Mouse (Mus musculus): ENCODE data around the gene Vcp. TPM values are rescaled to one million over a fixed set of nuclear protein-coding genes. Genes with fewer than 3 reads are reported as not detected.

Vcp gene
- polyA plus RNA-seq, 1 experiment from 2014 or later, result 242 TPM

- ATAC-seq (no peak), DNase-seq (ENCODE audit: low spot score) (no peak)
- Histone ChIP-seq H3K27me3 (replicated peaks; ENCODE audit: insufficient read depth, low read length) (no peaks in the 10 kb centered on the region), H3K4me2 (replicated peaks; ENCODE audit: low read depth, low read length) (no peak overlapping the region), H3K4me3 (ENCODE audit: low read depth, low read length) (no peak overlapping the region), H3K27ac (ENCODE audit: low read length) (no peak overlapping the region), H3K9me3 (ENCODE audit: low read length) (no peaks in the 10 kb centered on the region), H3K9ac (replicated peaks; ENCODE audit: low read depth) (no peak overlapping the region), H3K36me3 (ENCODE audit: insufficient read depth, low read length) (peaks cover 19% of the 10 kb centered on the region), H3K4me1 (ENCODE audit: insufficient read depth, low read depth, low read length) (peaks cover 8% of the 10 kb centered on the region)
- 40% methylated on average over 4 of the region's 4 CpGs for WGBS
- TF ChIP-seq EP300 (IDR thresholded peaks at IDR 0.05) (no peak), CTCF (IDR thresholded peaks at IDR 0.05) (no peak)
Observed at GRCm38 (mm10) chr4:43037860-43038566, 37.7 kb upstream of the Vcp start.

DNA sequence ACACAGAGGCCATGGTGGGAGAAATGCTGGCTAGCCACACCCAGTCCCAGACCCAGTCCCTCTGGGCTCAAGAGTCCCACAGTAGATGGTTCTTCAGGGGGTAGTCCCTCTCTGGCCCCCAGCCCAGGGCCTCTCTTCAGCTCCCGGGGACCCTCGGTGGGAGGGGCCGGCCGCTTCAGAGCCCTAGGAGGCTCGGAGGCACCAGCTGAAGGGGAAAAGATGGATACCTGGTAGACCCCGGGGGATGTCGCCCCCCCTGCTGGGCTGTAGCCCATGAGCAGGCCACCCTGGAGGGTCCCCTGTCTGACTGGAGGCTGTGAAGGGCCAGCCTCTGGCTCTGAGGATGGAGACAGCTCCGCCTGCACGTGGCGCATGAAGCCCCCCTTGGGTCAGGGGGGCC, 36.0 kb upstream of the Vcp start:
- no peak overlapping the region for H3K9ac ChIP-seq (replicated peaks; ENCODE audit: low read depth)
- H3K4me2 ChIP-seq (replicated peaks; ENCODE audit: low read depth, low read length), result no peak overlapping the region
- no peaks in the 10 kb centered on the region for H3K27me3 ChIP-seq (replicated peaks; ENCODE audit: insufficient read depth, low read length)
- H3K36me3 ChIP-seq (ENCODE audit: insufficient read depth, low read length), result peaks cover 19% of the 10 kb centered on the region
- WGBS, result 93% methylated on average over 10 of the region's 10 CpGs
- TF ChIP-seq CTCF (IDR thresholded peaks at IDR 0.05), result no peak
- TF ChIP-seq EP300 (IDR thresholded peaks at IDR 0.05), result no peak
- peaks cover 8% of the 10 kb centered on the region for H3K4me1 ChIP-seq (ENCODE audit: insufficient read depth, low read depth, low read length)
- no peak overlapping the region for H3K4me3 ChIP-seq (ENCODE audit: low read depth, low read length)
- DNase-seq (ENCODE audit: low spot score), result no peak
- no peak overlapping the region for H3K27ac ChIP-seq (ENCODE audit: low read length)
- H3K9me3 ChIP-seq (ENCODE audit: low read length), result no peaks in the 10 kb centered on the region
- no peak for ATAC-seq

- no peak for DNase-seq (ENCODE audit: low spot score)
- H3K4me2 ChIP-seq (replicated peaks; ENCODE audit: low read depth, low read length), result no peak overlapping the region
- H3K27ac ChIP-seq (ENCODE audit: low read length), result no peak overlapping the region
- ATAC-seq, result no peak
- H3K9ac ChIP-seq (replicated peaks; ENCODE audit: low read depth), result no peak overlapping the region
- H3K9me3 ChIP-seq (ENCODE audit: low read length), result no peaks in the 10 kb centered on the region
- peaks cover 8% of the 10 kb centered on the region for H3K4me1 ChIP-seq (ENCODE audit: insufficient read depth, low read depth, low read length)
- peaks cover 19% of the 10 kb centered on the region for H3K36me3 ChIP-seq (ENCODE audit: insufficient read depth, low read length)
- WGBS, result 93% methylated on average over 6 of the region's 6 CpGs
- TF ChIP-seq CTCF (IDR thresholded peaks at IDR 0.05), result no peak
- no peak overlapping the region for H3K4me3 ChIP-seq (ENCODE audit: low read depth, low read length)
- H3K27me3 ChIP-seq (replicated peaks; ENCODE audit: insufficient read depth, low read length), result no peaks in the 10 kb centered on the region
Observed at GRCm38 (mm10) chr4:43035851-43036250, 35.5 kb upstream of the Vcp start.

- Histone ChIP-seq H3K4me3 (ENCODE audit: low read depth, low read length) (no peak overlapping the region), H3K4me2 (replicated peaks; ENCODE audit: low read depth, low read length) (no peak overlapping the region), H3K9ac (replicated peaks; ENCODE audit: low read depth) (no peak overlapping the region), H3K27ac (ENCODE audit: low read length) (no peak overlapping the region), H3K9me3 (ENCODE audit: low read length) (no peaks in the 10 kb centered on the region), H3K36me3 (ENCODE audit: insufficient read depth, low read length) (peaks cover 19% of the 10 kb centered on the region), H3K4me1 (ENCODE audit: insufficient read depth, low read depth, low read length) (no peaks in the 10 kb centered on the region), H3K27me3 (replicated peaks; ENCODE audit: insufficient read depth, low read length) (no peaks in the 10 kb centered on the region)
- ATAC-seq (no peak), DNase-seq (ENCODE audit: low spot score) (no peak)
- 78% methylated on average over 14 of the region's 14 CpGs for WGBS
- TF ChIP-seq CTCF (IDR thresholded peaks at IDR 0.05) (no peak), EP300 (IDR thresholded peaks at IDR 0.05) (no peak)
Observed at GRCm38 (mm10) chr4:43033481-43033880, 33.2 kb upstream of the Vcp start.

DNA sequence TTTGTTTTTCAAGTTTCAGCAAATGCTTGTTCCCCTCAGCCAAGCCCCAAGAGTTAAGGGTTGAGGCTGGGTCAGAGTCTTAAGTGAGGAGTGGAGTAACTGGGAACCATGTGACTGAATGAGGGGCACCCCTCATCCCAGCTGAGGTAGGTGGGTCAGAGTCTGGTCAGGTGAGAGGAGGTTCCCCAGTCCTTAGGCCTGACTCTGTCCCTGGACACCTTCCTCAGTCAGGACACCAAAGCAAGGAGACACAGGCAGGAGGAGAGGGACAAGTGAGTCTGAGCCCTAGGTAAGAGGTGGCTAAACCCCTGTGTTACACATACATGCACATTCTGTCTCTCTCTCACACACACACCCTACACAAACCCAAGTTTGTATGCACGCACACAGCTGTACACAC, 32.2 kb upstream of the Vcp start:
- no peak overlapping the region for H3K27ac ChIP-seq (ENCODE audit: low read length)
- H3K27me3 ChIP-seq (replicated peaks; ENCODE audit: insufficient read depth, low read length), result no peaks in the 10 kb centered on the region
- ATAC-seq (no peak), DNase-seq (ENCODE audit: low spot score) (no peak)
- H3K36me3 ChIP-seq (ENCODE audit: insufficient read depth, low read length), result peaks cover 26% of the 10 kb centered on the region
- no peaks in the 10 kb centered on the region for H3K9me3 ChIP-seq (ENCODE audit: low read length)
- no peaks in the 10 kb centered on the region for H3K4me1 ChIP-seq (ENCODE audit: insufficient read depth, low read depth, low read length)
- H3K4me2 ChIP-seq (replicated peaks; ENCODE audit: low read depth, low read length), result no peak overlapping the region
- no peak for TF ChIP-seq EP300 (IDR thresholded peaks at IDR 0.05)
- TF ChIP-seq CTCF (IDR thresholded peaks at IDR 0.05), result no peak
- WGBS, result 100% methylated on average over 1 of the region's 1 CpGs
- H3K9ac ChIP-seq (replicated peaks; ENCODE audit: low read depth), result no peak overlapping the region
- H3K4me3 ChIP-seq (ENCODE audit: low read depth, low read length), result no peak overlapping the region

GRCm38 (mm10) chr4:43031237-43031995, 31.1 kb upstream of the Vcp start, which contains the start of gene Stoml2:
Gene Stoml2 (minus strand): TSS chr4:43031710.
- Histone ChIP-seq H3K9ac (replicated peaks; ENCODE audit: low read depth) (peak within 1 kb of the TSS; percentile 91), H3K27ac (ENCODE audit: low read length) (peak within 1 kb of the TSS; percentile 87), H3K4me2 (replicated peaks; ENCODE audit: low read depth, low read length) (peak within 1 kb of the TSS; percentile 82), H3K9me3 (ENCODE audit: low read length) (no peaks in the 10 kb centered on the region), H3K4me1 (ENCODE audit: insufficient read depth, low read depth, low read length) (no peaks in the 10 kb centered on the region), H3K36me3 (ENCODE audit: insufficient read depth, low read length) (peaks cover 33% of the 10 kb centered on the region), H3K27me3 (replicated peaks; ENCODE audit: insufficient read depth, low read length) (no peaks in the 10 kb centered on the region), H3K4me3 (ENCODE audit: low read depth, low read length) (peak within 1 kb of the TSS; percentile 58)
- WGBS, result 2% methylated on average over 38 of the region's 38 CpGs
- DNase-seq (ENCODE audit: low spot score) (peak; percentile 99), ATAC-seq (peak; percentile 98)
- TF ChIP-seq CTCF (IDR thresholded peaks at IDR 0.05) (peak; percentile 65), EP300 (IDR thresholded peaks at IDR 0.05) (no peak)

Measured in lung, postnatal 0 days (tissue).